Mouse (Mus musculus): Measurements from ENCODE around the gene D3Ertd254e. TPM values are rescaled to one million over a fixed set of nuclear protein-coding genes. Genes with fewer than 3 reads are reported as not detected.
A peak's percentile ranks its signal among the peaks of the same experiment; 100 is the strongest.
"Not testable (repeated sequence)": the region's sequence is repeated elsewhere in the genome, so short reads cannot be mapped to it uniquely, and the experiment has no call there.

Gene D3Ertd254e
- total RNA-seq (2014; fragmentation: Nextera tagmentation): 5.5 and 6.6 TPM in 2 replicates
- 6.1 and 6.4 TPM in 2 replicates for total RNA-seq (2017)

- peak; percentile 99 for ATAC-seq (replicated peaks; ENCODE audit: low FRiP score, low TSS enrichment, poor library complexity, severe bottlenecking)
Measured at GRCm38 (mm10) chr3:36150934-36151686, at the start of gene D3Ertd254e. Gene D3Ertd254e, plus strand, starts transcription at chr3:36151017.

- no peak for ATAC-seq (replicated peaks; ENCODE audit: low FRiP score, low TSS enrichment, poor library complexity, severe bottlenecking)
Measured at GRCm38 (mm10) chr3:36116076-36116475, 34.7 kb upstream of the D3Ertd254e start.

GRCm38 (mm10) chr3:36119684-36120548 is 30.9 kb upstream of the D3Ertd254e start:
- ATAC-seq (replicated peaks; ENCODE audit: low FRiP score, low TSS enrichment, poor library complexity, severe bottlenecking): no peak

GRCm38 (mm10) chr3:36126176-36126575 is 24.6 kb upstream of the D3Ertd254e start:
- not testable (repeated sequence) for ATAC-seq (replicated peaks; ENCODE audit: low FRiP score, low TSS enrichment, poor library complexity, severe bottlenecking)

GRCm38 (mm10) chr3:36136152-36136551 is 14.7 kb upstream of the D3Ertd254e start:
- ATAC-seq (replicated peaks; ENCODE audit: low FRiP score, low TSS enrichment, poor library complexity, severe bottlenecking): no peak

- ATAC-seq (replicated peaks; ENCODE audit: low FRiP score, low TSS enrichment, poor library complexity, severe bottlenecking): peak; percentile 67; the same call in 1 of the 2 replicates
Measured at GRCm38 (mm10) chr3:36137560-36137959, 13.3 kb upstream of the D3Ertd254e start.

GRCm38 (mm10) chr3:36138171-36138660 is 12.6 kb upstream of the D3Ertd254e start:
- ATAC-seq (replicated peaks; ENCODE audit: low FRiP score, low TSS enrichment, poor library complexity, severe bottlenecking): no peak

GRCm38 (mm10) chr3:36138996-36139395 is 11.8 kb upstream of the D3Ertd254e start:
- ATAC-seq (replicated peaks; ENCODE audit: low FRiP score, low TSS enrichment, poor library complexity, severe bottlenecking): no peak

GRCm38 (mm10) chr3:36150537-36150933 is 282 bp upstream of the D3Ertd254e start:
- ATAC-seq (replicated peaks; ENCODE audit: low FRiP score, low TSS enrichment, poor library complexity, severe bottlenecking): no peak

GRCm38 (mm10) chr3:36155268-36155667 is 4.5 kb downstream of the D3Ertd254e start:
- no peak for ATAC-seq (replicated peaks; ENCODE audit: low FRiP score, low TSS enrichment, poor library complexity, severe bottlenecking)

GRCm38 (mm10) chr3:36170670-36171210 is 19.9 kb downstream of the D3Ertd254e start:
- no peak for ATAC-seq (replicated peaks; ENCODE audit: low FRiP score, low TSS enrichment, poor library complexity, severe bottlenecking)

GRCm38 (mm10) chr3:36171348-36171747 is 20.5 kb downstream of the D3Ertd254e start:
- no peak for ATAC-seq (replicated peaks; ENCODE audit: low FRiP score, low TSS enrichment, poor library complexity, severe bottlenecking)

GRCm38 (mm10) chr3:36173761-36174160 is 22.9 kb downstream of the D3Ertd254e start:
- no peak for ATAC-seq (replicated peaks; ENCODE audit: low FRiP score, low TSS enrichment, poor library complexity, severe bottlenecking)

GRCm38 (mm10) chr3:36181519-36181918 is 30.7 kb downstream of the D3Ertd254e start:
- ATAC-seq (replicated peaks; ENCODE audit: low FRiP score, low TSS enrichment, poor library complexity, severe bottlenecking): no peak

GRCm38 (mm10) chr3:36186510-36186909 is 35.7 kb downstream of the D3Ertd254e start:
- no peak for ATAC-seq (replicated peaks; ENCODE audit: low FRiP score, low TSS enrichment, poor library complexity, severe bottlenecking)

GRCm38 (mm10) chr3:36189243-36189642 is 38.4 kb downstream of the D3Ertd254e start:
- ATAC-seq (replicated peaks; ENCODE audit: low FRiP score, low TSS enrichment, poor library complexity, severe bottlenecking): no peak

GRCm38 (mm10) chr3:36201098-36201497 is 50.3 kb downstream of the D3Ertd254e start:
- ATAC-seq (replicated peaks; ENCODE audit: low FRiP score, low TSS enrichment, poor library complexity, severe bottlenecking): no peak

- ATAC-seq (replicated peaks; ENCODE audit: low FRiP score, low TSS enrichment, poor library complexity, severe bottlenecking): no peak
Measured at GRCm38 (mm10) chr3:36202932-36203331, 52.1 kb downstream of the D3Ertd254e start.

GRCm38 (mm10) chr3:36207520-36208264 is 56.9 kb downstream of the D3Ertd254e start:
- ATAC-seq (replicated peaks; ENCODE audit: low FRiP score, low TSS enrichment, poor library complexity, severe bottlenecking): no peak

All from megakaryocyte-erythroid progenitor cell, adult 5-6 weeks (primary cell).